Mouse (Mus musculus) frontal cortex, adult 2 months (tissue): ENCODE results near the gene Chchd10. TPM values are rescaled to one million over a fixed set of nuclear protein-coding genes. Genes with fewer than 3 reads are reported as not detected.
"Not testable (repeated sequence)": the region's sequence is repeated elsewhere in the genome, so short reads cannot be mapped to it uniquely, and the experiment has no call there.

Experiments
- DNase-seq, 2 experiments: peaks; one replicate each; pipeline ENCODE4 v3.0.0; 2022; ENCODE audit warnings: low spot score in 1 of 2; ENCODE audit errors: extremely low spot score in 1 of 2
- polyA plus RNA-seq: library from polyadenylated mRNA; depleted of rRNA; stranded (reverse); fragments of >200 nt; gene quantifications from 2 replicates; pipeline ENCODE4 v1.2.3, GENCODE M21; 2012; rRNA removed

The Chchd10 gene
- 453 and 546 TPM in 2 replicates for polyA plus RNA-seq

DNA sequence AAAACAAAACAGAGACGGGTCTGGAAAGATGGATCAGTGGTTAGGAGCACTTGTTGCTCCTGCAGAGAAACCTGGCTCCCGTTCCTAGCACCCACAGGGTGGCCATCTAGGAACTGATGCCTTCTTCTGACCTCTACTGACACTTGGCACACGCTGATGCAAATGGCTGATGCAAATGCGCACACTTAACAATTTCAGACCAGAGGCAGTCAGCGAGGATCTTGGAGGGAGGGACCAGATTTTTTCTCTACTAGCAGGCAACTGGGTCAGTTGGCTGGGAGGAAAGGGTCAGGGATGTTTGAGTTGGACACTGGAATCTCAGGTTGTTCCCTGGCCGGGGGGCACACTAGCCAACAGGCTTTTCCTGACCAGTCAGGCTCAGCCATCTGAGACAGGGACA lies at the start of gene Chchd10:
Chchd10 (plus strand) TSS at position 240 of the 400 bp plus-strand sequence.
- no peak for DNase-seq

- DNase-seq, result peak; percentile 81 to 91
Observed at GRCm38 (mm10) chr10:75883232-75883552, 49.7 kb upstream of the Chchd10 start.

DNA sequence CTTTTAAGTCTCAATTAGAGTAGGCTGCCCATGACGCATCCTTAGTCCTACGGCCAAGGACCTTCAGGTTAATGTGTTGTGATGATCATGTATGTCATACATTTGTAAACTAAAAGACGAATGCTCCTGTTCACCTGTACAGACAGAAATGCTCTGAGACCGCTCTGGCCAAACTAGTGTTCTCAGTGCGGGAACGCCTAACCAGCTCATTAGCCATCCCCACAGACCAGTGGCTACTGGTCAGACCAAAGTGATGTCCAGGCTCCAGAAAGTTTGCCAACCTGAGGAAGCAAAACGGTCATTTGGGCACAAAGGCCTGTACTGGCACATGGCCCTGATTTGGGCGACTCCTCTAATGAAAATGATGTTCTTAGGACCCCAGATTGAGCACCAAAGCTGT lies 48.2 kb upstream of the Chchd10 start:
- no peak for DNase-seq

- not testable (repeated sequence) for DNase-seq
Observed at GRCm38 (mm10) chr10:75887504-75887903, 45.4 kb upstream of the Chchd10 start.

GRCm38 (mm10) chr10:75889406-75890153 lies 43.4 kb upstream of the Chchd10 start:
- no peak for DNase-seq

GRCm38 (mm10) chr10:75893089-75893750 lies 39.7 kb upstream of the Chchd10 start, which contains the start of gene Derl3:
Gene Derl3, plus strand, starts transcription at chr10:75893413.
- DNase-seq, result peak; percentile 97

DNA sequence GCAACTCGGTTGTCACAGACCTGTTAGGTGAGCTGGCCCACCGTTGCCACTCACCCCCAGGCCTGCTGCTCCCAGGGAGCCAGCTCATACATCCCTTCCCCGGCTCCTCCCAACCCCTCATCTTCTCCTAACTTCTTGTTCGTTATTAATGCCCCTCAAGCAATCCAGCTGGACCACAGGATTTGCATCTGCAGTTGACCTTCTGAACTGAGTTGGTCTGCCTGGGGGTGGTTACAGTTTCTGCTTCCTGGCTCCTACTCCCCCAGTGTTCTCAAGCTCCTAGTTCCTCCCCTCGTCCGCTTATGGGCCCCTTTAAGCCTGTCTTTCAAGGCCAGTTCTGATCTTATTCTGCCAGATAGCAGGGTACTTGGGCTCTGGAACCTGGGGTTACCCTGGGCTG lies 38.3 kb upstream of the Chchd10 start:
- DNase-seq, result no peak

DNA sequence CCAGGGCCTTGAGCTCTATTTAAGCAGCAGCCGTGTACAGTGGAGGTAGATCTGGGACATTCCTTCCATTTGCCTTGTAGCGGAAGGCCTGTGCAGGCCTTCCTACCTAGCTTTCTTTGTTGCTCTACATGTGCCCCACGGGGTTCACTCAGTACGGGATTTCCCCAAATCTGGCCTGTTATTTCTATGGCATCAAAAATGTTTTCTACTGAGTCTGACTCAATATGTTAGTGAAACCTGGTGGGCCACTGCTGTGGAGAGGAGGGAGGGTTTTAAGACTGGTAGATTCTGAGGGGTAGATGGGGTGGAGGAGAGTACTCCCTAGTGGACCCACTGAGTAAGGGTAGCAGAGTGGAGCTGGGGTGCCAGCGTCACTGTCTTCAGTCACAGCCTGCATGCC lies 37.2 kb upstream of the Chchd10 start:
- DNase-seq, result no peak

DNA sequence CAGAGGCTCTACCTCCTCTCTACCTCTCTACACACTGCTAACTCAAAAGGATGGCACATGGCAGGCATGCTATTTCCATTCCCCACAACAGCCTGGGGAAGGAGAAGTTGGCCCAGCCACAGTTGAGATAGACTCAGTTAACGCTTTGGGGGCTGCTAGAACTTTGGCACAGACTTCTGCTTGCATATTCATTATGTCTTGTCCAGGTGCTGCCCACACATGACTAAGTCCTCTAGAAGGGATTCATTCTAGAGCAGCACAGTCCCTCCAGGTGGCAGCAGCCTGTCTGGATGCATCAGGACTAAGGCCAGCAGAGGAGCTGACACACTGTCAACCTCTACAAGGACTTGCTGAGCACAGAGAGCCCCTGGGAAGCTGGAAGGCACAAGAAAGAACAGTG lies 36.7 kb upstream of the Chchd10 start:
- peak; percentile 46 to 62 for DNase-seq

DNA sequence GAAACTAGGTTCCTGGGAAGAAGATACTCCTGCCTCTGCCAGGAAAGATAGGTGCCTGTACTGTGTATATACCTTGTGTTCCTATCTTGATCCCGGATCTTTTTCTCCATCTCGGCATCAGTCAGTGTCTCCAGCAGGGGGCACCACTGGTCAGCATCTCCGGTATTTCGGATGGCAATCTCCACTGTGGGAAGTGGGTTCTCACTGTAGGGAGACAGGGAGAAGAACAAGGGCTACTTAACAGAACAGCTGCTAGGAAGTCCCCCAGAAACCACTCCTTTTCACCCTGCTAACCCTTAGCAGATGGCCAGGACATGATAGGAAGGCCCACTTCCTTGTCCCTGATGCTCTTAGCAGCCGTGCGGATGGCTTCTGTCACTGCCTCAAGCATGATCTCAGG lies 35.6 kb upstream of the Chchd10 start:
- peak; percentile 42 to 87 for DNase-seq

DNA sequence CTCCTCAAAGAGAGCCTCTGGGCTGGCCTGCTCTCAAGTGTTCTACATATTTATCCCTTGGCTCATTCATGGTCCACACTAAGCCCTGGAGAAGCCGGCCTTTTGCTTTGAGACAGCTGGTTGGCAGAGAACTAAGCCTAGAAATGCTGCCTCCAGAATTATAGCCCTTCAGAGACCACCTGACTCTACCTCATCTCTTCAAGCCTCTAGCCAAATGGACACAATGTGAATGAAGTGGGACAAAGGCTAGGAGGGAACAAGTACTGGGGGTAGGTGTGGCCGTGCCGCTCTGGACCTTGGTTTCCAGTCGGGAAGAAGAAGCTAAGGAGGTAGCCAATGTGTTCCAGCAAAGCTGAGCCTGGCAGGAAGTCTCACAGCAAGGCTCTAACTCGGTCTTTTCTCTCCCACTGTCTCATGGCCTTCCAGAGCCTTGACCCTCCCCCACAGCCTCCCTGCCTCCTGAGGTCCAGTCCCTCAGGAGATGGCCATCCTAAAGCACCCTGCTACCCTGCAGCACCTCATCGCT lies 34.8 kb upstream of the Chchd10 start:
- no peak for DNase-seq

GRCm38 (mm10) chr10:75898846-75899245 lies 34.1 kb upstream of the Chchd10 start:
- DNase-seq, result peak in 1 of 2 experiments; percentile 41

GRCm38 (mm10) chr10:75904391-75904790 lies 28.5 kb upstream of the Chchd10 start:
- DNase-seq, result no peak

DNA sequence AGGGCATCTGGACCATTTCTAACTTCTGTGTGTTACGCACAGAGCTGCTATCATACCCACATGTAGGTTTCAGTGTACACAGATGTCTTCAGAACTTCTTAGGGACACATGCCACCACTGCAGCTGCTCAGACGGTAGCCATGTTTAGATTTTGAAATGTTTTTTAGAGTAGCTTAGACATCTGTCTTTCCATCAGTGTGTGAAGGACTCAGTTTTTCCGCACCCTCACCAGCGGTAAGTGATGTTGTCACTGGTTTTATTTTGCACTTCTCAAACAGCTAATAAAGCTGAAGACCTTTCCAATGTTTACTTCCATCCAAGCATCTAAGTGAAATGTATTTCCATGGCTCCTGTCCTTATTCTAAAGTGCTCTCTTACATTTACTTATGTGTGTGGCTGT lies 26.0 kb upstream of the Chchd10 start:
- no peak for DNase-seq

DNA sequence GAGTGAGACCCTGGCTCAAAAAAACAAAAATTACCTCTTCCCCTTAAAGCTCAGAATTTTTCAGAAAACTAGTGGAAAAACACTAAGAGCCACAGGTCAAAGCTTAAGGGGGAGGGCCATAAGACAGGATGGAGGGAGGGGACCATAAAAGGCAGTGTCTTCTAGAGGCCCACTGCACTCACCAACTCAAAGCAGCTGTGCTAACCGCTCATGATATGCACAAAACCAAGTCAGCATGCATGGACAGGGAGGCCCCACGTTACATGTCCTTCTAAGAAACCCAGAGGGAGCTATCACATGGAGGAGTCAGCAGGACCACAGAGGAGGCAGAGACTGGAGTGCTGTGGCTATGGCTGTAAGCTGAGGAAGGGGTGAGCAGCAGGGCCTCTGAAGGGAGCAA lies 22.2 kb upstream of the Chchd10 start:
- no peak for DNase-seq

DNA sequence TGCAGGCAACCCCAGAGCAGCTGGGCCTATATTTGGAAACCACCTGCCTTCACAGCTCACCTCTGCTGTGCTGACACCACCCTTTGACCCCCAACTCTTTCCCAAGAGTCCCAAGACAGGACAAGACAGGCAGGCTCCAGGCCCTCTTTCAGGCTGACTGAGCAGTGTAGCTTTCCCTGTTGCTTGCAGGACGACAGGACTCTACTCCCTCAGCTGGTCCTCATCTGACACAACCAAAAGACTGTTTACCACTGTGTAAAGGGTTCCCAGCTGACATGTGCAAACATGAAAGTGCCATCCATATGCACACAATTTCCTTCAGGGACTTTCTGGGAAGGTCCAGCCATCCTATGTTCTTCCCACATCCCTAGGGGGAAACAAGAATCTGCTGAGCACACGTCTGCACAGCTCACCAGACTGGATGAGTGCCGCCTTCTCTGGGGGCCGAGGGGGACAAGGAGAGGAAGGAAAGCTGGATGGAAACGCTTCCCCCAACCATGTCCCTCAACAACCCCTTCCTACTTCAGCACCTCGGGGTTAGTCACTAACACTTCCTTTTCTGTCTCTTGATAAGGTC lies 19.8 kb upstream of the Chchd10 start:
- DNase-seq, result no peak

DNA sequence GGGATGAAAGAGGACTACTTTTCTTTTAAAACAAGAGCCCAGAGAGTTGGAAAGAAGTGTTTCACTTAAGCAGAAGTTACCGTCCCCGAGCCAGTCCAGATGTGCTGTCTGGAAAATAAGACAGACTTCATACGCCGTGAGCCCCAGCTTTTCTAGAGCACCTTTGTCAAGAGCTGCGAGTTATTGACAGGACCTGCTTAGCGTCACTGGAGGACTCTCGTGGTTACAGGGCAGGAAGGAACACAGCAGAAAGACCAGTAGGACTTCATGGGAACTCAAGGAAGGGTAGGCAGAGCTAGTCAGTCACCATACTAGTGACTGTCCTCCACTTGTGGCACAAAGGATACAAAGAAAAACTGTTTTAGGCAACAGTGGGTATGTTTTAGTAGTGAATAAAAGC lies 17.4 kb upstream of the Chchd10 start:
- DNase-seq, result no peak

GRCm38 (mm10) chr10:75916840-75917239 lies 16.1 kb upstream of the Chchd10 start:
- DNase-seq, result no peak

- DNase-seq, result no peak
Observed at GRCm38 (mm10) chr10:75919026-75919425, 13.9 kb upstream of the Chchd10 start.

DNA sequence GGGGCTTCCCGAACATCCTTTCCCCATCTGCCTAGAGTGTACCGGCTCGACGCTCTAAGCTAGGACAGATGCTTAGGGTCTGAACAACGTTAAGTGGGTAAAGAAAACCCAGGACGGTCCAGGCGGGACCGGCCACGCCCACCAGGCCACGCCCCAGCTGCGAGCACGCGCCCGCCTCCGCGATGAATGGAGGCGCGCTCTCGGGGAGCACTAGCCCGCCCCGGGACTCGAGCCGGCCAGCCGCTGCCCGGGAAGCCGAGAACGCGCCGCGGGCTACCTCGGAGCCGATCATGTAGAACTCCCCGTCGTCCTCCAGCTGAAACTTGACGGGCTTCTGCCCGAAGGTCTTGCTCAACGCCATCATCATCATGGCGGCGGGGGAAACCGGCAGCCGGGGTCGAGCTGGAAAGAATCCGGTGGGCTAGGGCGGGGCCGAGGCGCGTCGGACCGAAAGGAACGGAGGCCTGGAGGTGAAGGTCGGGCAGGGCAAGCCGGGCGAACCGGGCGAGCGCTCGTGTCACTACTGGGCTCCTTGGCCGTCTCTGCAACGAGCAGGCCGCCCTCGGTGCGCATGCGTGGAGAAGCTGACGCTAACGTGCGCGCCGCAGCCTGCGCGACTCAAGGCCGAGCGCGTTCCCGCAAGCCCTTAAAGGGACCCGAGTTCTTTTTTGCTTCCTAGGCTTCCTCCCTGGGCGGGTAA lies 11.8 kb upstream of the Chchd10 start, which contains the start of gene Smarcb1:
Smarcb1 (minus strand) TSS at position 592 of the 700 bp plus-strand sequence.
- peak; percentile 90 to 98 for DNase-seq
